Mouse (Mus musculus) monocyte, adult 5-6 weeks (primary cell): ENCODE measurements around the gene Nos3. TPM values are rescaled to one million over a fixed set of nuclear protein-coding genes. Genes with fewer than 3 reads are reported as not detected.
"Not testable (repeated sequence)": the region's sequence is repeated elsewhere in the genome, so short reads cannot be mapped to it uniquely, and the experiment has no call there.

ENCODE experiments used
- ATAC-seq: fragments of 153-309, 156-312 bp; replicated peaks from 2 replicates; pipeline ENCODE4 v1.8.0; 2017; ENCODE audit warnings: mild to moderate bottlenecking; ENCODE audit not compliant: low TSS enrichment, insufficient number of reproducible peaks, severe bottlenecking, poor library complexity, low FRiP score
- total RNA-seq: library from RNA; stranded (forward); fragments of 200-1000, 200-491, 200-594 nt; gene quantifications from 3 replicates; pipeline ENCODE4 v1.2.3, GENCODE M21; 2017

Nos3 gene
- total RNA-seq, 1 experiment from 2014 or later = not detected

GRCm38 (mm10) chr5:24389011-24389657, 24.5 kb downstream of the Nos3 start:
- peak; percentile 53 for ATAC-seq

GRCm38 (mm10) chr5:24389658-24390020, 25.0 kb downstream of the Nos3 start:
- no peak for ATAC-seq

- no peak for ATAC-seq
Measured at GRCm38 (mm10) chr5:24391864-24392263, 27.3 kb downstream of the Nos3 start, which contains the start of gene Atg9b. Gene Atg9b, minus strand, starts transcription at chr5:24392143.

- no peak for ATAC-seq
Measured at GRCm38 (mm10) chr5:24392724-24393123, 28.1 kb downstream of the Nos3 start.

- peak; percentile 60 for ATAC-seq
Measured at GRCm38 (mm10) chr5:24393392-24393997, 28.9 kb downstream of the Nos3 start, which contains the start of gene Abcb8. Gene Abcb8, plus strand, starts transcription at chr5:24393663.

- ATAC-seq = peak; percentile 86
Measured at GRCm38 (mm10) chr5:24394165-24394894, 29.7 kb downstream of the Nos3 start.

GRCm38 (mm10) chr5:24396254-24396653, 31.6 kb downstream of the Nos3 start:
- not testable (repeated sequence) for ATAC-seq

- ATAC-seq = no peak
Measured at GRCm38 (mm10) chr5:24399686-24400085, 35.1 kb downstream of the Nos3 start.

GRCm38 (mm10) chr5:24400362-24400761, 35.8 kb downstream of the Nos3 start:
- no peak for ATAC-seq

GRCm38 (mm10) chr5:24400911-24401605, 36.4 kb downstream of the Nos3 start:
- ATAC-seq = no peak

- ATAC-seq = no peak
Measured at GRCm38 (mm10) chr5:24401969-24402368, 37.4 kb downstream of the Nos3 start.

GRCm38 (mm10) chr5:24404594-24405360, 40.2 kb downstream of the Nos3 start:
- ATAC-seq = no peak

- ATAC-seq = no peak
Measured at GRCm38 (mm10) chr5:24405389-24405876, 40.8 kb downstream of the Nos3 start.

GRCm38 (mm10) chr5:24408651-24409050, 44.0 kb downstream of the Nos3 start:
- no peak for ATAC-seq

GRCm38 (mm10) chr5:24409466-24409865, 44.9 kb downstream of the Nos3 start:
- ATAC-seq = no peak

- ATAC-seq = no peak
Measured at GRCm38 (mm10) chr5:24412063-24412462, 47.5 kb downstream of the Nos3 start.

- no peak for ATAC-seq
Measured at GRCm38 (mm10) chr5:24413042-24413693, 48.6 kb downstream of the Nos3 start, which contains the start of gene Asic3. Gene Asic3, plus strand, starts transcription at chr5:24413392.

GRCm38 (mm10) chr5:24413938-24414337, 49.3 kb downstream of the Nos3 start:
- no peak for ATAC-seq
